Mouse (Mus musculus): ENCODE data around the gene Neurl3. TPM values are rescaled to one million over a fixed set of nuclear protein-coding genes. Genes with fewer than 3 reads are reported as not detected.

Gene Neurl3
- polyA plus RNA-seq, 1 experiment from 2014 or later, result 2.4 TPM

DNA sequence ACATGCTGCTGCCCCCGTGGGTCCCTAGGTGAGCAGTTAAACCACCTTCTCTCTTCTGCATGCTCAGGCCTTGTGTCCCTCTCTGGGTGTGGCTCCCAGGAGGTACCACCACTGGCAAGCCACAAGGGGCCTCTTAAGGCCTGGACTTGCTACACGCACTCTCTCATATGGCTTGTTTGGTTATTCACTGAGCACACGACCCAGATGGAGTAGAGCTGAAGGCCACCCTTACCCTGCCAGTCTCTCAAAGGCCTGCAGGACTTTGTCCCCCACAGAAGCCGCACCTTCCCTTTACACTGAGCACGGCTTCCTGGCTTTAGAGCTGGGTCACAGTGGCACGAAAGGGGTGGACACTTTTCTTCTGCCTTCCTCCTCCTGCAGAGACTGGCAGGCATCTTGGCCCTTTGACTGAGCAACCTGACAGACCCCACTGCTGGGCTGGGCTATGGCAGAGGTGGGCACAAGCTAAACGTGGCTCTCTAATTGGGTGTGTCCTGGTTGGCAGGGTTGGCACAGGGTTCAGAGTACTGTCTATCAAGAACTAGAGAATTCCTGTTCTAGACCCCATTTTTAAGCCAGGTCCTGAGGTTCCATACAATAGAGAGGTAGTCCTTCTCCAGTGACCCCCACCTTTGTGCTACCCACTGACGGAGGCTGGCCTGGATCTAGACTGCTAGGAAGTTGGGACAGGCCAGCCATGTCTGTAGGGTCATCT lies 2.8 kb downstream of the Neurl3 start:
- Histone ChIP-seq H3K4me3 (replicated peaks) (no peak overlapping the region), H3K9me3 (replicated peaks) (no peaks in the 10 kb centered on the region), H3K27me3 (0 out of 2 replicates have a peak, but pooled peaks cover 11% of the 10 kb centered on the region), H3K4me2 (peak overlapping the region; percentile 56; the same call in 1 of the 2 replicates), H3K9ac (no peak overlapping the region; the same call in 1 of the 2 replicates), H3K36me3 (no peaks in the 10 kb centered on the region), H3K4me1 (replicated peaks) (peaks cover 73% of the 10 kb centered on the region), H3K27ac (peak overlapping the region; percentile 6; the same call in 1 of the 2 replicates)
- 34% methylated on average over 8 of the region's 8 CpGs for WGBS (ENCODE audit: insufficient replicate concordance)
- DNase-seq, result no peak
- ATAC-seq (ENCODE audit: low read depth), result no peak

DNA sequence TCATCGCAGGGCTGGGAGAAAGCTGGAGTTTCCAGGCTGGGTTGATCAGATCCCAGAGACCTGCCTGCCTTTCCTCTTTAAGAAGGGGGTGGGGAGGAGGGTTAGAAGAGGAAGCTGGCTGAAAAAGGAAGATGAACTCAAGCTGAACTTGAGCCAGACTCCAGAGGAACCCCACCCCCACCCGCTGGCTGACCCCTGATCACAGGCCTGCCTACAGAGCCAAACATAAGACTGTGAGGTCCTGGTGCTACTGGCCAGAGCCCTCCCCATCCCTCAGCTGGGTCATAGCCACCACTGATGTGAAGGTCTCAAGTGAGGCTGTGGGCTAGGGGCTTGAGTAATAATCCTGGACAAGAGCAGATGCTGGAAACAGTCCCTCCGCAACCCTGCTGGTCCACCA lies 3.8 kb downstream of the Neurl3 start:
- H3K4me3 ChIP-seq (replicated peaks), result no peak overlapping the region
- peak overlapping the region; percentile 9; the same call in 1 of the 2 replicates for H3K4me2 ChIP-seq
- H3K4me1 ChIP-seq (replicated peaks), result peaks cover 70% of the 10 kb centered on the region
- ATAC-seq (ENCODE audit: low read depth), result peak; percentile 27; the same call in 1 of the 2 replicates
- DNase-seq, result no peak
- WGBS (ENCODE audit: insufficient replicate concordance), result 33% methylated on average over 3 of the region's 3 CpGs
- no peaks in the 10 kb centered on the region for H3K9me3 ChIP-seq (replicated peaks)
- no peak overlapping the region for H3K9ac ChIP-seq
- H3K36me3 ChIP-seq, result no peaks in the 10 kb centered on the region
- 0 out of 2 replicates have a peak, but pooled peaks cover 11% of the 10 kb centered on the region for H3K27me3 ChIP-seq
- peak overlapping the region; percentile 41; the same call in 1 of the 2 replicates for H3K27ac ChIP-seq

DNA sequence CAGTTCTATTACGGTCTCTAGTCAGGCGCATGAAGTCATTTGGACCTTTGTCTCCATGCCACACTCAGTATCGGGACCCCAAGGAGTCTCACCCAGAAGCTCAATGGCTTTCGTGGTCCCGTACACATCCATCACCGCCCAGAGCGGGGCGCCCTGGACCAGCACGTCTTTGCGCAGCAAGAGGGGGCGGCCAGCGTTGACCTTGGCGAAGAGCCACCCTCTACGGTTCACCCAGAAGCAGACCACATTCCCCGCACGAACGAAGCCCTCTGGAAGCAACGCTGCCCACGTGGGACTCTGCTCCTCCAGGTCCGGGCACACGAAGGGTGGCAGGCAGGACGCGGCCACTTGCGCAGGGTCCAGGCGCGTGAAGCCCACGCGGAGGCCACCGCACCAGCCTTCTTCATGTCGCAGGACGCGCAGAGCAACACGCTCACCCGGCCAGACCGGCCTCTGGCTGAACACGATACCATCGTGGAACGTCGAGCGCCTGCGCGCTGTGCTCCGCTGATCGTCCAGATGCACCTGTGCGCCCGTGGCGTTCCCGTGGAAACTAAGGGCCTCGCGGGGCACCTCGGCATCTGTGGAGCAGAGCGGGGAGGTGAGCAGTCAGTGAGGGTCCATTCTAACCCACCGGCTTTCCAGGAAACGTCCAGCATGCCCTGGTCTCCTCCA lies 5.2 kb downstream of the Neurl3 start:
- H3K4me1 ChIP-seq (replicated peaks), result peaks cover 70% of the 10 kb centered on the region
- no peak for ATAC-seq (ENCODE audit: low read depth)
- 74% methylated on average over 54 of the region's 54 CpGs for WGBS (ENCODE audit: insufficient replicate concordance)
- 0 out of 2 replicates have a peak, but pooled peaks cover 11% of the 10 kb centered on the region for H3K27me3 ChIP-seq
- no peak overlapping the region for H3K27ac ChIP-seq
- no peak for DNase-seq
- no peak overlapping the region for H3K4me3 ChIP-seq (replicated peaks)
- H3K36me3 ChIP-seq, result no peaks in the 10 kb centered on the region
- no peak overlapping the region for H3K4me2 ChIP-seq
- no peaks in the 10 kb centered on the region for H3K9me3 ChIP-seq (replicated peaks)
- H3K9ac ChIP-seq, result no peak overlapping the region

GRCm38 (mm10) chr1:36267595-36267994 lies 6.9 kb downstream of the Neurl3 start:
- Histone ChIP-seq H3K36me3 (no peaks in the 10 kb centered on the region), H3K27ac (no peak overlapping the region), H3K4me3 (replicated peaks) (no peak overlapping the region), H3K4me2 (no peak overlapping the region), H3K27me3 (0 out of 2 replicates have a peak, but pooled peaks cover 11% of the 10 kb centered on the region), H3K9me3 (replicated peaks) (no peaks in the 10 kb centered on the region), H3K9ac (no peak overlapping the region), H3K4me1 (replicated peaks) (peaks cover 65% of the 10 kb centered on the region)
- ATAC-seq (ENCODE audit: low read depth), result no peak
- WGBS (ENCODE audit: insufficient replicate concordance), result 88% methylated on average over 3 of the region's 3 CpGs
- no peak for DNase-seq

DNA sequence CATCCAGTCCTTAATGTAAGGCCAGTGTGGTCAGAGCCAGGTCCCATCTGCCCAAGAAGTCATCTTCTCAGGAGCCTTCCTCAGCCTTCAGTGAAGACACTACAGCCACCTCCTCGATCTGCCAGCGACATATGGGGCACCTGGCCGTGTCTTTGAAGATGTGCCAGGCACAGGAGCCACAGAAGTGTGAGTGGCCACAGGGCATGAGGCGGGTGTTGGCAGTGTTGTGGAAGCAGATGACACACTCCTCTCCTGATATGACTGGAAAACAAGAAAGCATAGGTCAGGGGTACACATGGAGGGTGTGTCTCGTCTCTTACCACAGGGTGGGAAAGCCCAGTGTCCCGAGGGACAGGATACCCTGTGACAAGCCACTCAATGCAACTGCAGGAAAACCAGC lies 8.2 kb downstream of the Neurl3 start:
- no peak overlapping the region for H3K4me3 ChIP-seq (replicated peaks)
- 56% methylated on average over 6 of the region's 6 CpGs for WGBS (ENCODE audit: insufficient replicate concordance)
- H3K4me1 ChIP-seq (replicated peaks), result peaks cover 55% of the 10 kb centered on the region
- no peaks in the 10 kb centered on the region for H3K9me3 ChIP-seq (replicated peaks)
- H3K27me3 ChIP-seq, result 0 out of 2 replicates have a peak, but pooled peaks cover 11% of the 10 kb centered on the region
- no peak overlapping the region for H3K4me2 ChIP-seq
- DNase-seq, result no peak
- no peak overlapping the region for H3K27ac ChIP-seq
- H3K9ac ChIP-seq, result no peak overlapping the region
- no peak for ATAC-seq (ENCODE audit: low read depth)
- no peaks in the 10 kb centered on the region for H3K36me3 ChIP-seq

GRCm38 (mm10) chr1:36263833-36264488 lies 10.5 kb downstream of the Neurl3 start:
- ATAC-seq (ENCODE audit: low read depth) (peak; percentile 50; the same call in 1 of the 2 replicates), DNase-seq (peak; percentile 26)
- Histone ChIP-seq H3K4me3 (replicated peaks) (peak overlapping the region; percentile 13; the same call in 1 of the 2 replicates), H3K27me3 (no peaks in the 10 kb centered on the region), H3K4me2 (peak overlapping the region; percentile 49), H3K9me3 (replicated peaks) (no peaks in the 10 kb centered on the region), H3K4me1 (replicated peaks) (peaks cover 37% of the 10 kb centered on the region), H3K9ac (no peak overlapping the region; the same call in 1 of the 2 replicates), H3K36me3 (no peaks in the 10 kb centered on the region), H3K27ac (peak overlapping the region; percentile 72)
- 5% methylated on average over 13 of the region's 13 CpGs for WGBS (ENCODE audit: insufficient replicate concordance)

DNA sequence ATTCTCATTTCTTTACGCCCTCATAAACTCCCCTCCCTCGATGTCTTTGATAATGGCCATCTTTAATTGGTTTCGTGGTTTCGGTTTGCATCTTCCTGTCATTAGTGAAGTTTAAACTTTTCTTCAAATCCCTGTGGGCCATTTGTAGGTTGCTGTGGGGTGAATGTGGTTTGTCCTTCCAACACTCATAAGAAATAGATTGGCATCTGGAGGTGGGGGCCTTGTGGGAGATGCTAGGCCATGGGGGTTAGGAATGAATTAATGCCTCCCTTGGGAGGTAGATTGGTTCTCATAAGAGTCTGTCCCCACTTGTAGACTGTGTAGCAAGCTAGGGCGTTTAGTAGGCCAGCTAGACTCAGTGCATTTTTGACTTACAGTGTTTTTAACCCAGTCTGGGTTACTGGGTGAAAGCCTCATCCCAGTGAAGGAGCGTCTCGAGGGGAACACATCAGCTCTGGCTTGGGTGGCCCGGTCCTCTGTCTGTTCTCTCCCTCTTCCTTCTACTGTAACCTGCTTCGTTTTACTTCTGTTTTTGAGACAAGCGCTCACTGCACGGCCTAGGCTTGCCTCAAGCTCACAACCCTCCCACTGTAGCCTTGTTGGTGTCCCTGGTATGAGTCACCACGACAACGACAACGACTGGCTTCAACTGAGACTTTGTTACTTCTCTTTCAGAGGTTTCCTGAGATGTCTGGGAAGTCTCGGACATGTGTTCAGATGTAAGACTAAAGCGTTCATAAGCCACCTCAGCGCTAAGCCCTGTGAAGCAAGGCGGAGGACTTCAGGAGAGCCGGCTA lies 12.6 kb downstream of the Neurl3 start:
- H3K36me3 ChIP-seq, result no peaks in the 10 kb centered on the region
- peak; percentile 51; the same call in 1 of the 2 replicates for ATAC-seq (ENCODE audit: low read depth)
- no peaks in the 10 kb centered on the region for H3K9me3 ChIP-seq (replicated peaks)
- H3K27me3 ChIP-seq, result no peaks in the 10 kb centered on the region
- H3K27ac ChIP-seq, result no peak overlapping the region; the same call in 1 of the 2 replicates
- H3K9ac ChIP-seq, result no peak overlapping the region
- no peak for DNase-seq
- no peak overlapping the region for H3K4me3 ChIP-seq (replicated peaks)
- peaks cover 36% of the 10 kb centered on the region for H3K4me1 ChIP-seq (replicated peaks)
- WGBS (ENCODE audit: insufficient replicate concordance), result 35% methylated on average over 19 of the region's 19 CpGs
- no peak overlapping the region for H3K4me2 ChIP-seq

- no peak for ATAC-seq (ENCODE audit: low read depth)
- 82% methylated on average over 1 of the region's 1 CpGs for WGBS (ENCODE audit: insufficient replicate concordance)
These were observed 14.1 kb downstream of the Neurl3 start for GRCm38 (mm10) chr1:36260418-36260817.

DNA sequence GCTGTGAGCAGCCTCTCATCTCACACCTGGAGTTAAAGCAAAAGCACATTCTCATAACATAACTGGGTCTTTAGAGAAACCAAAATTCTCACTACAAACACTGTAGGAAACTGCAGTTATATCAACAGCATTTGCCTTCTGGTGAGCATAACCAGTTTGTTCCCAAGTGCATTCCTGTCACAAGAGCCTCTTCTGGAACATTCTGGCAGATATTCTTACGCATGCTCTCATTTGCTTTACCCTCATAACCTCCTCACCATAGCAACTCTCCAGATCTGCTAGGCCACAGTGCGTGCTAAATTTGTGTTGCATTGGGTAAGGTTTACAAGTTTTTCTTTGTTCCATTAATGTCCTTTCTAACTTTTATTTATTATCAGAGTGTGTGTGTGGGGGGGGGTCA lies 15.2 kb downstream of the Neurl3 start:
- Histone ChIP-seq H3K4me2 (no peak overlapping the region), H3K9ac (no peak overlapping the region), H3K27ac (no peak overlapping the region), H3K4me3 (replicated peaks) (no peak overlapping the region), H3K27me3 (peaks cover 17% of the 10 kb centered on the region), H3K36me3 (no peaks in the 10 kb centered on the region), H3K9me3 (replicated peaks) (peaks cover 5% of the 10 kb centered on the region; the same call in 1 of the 2 replicates), H3K4me1 (replicated peaks) (peaks cover 21% of the 10 kb centered on the region)
- DNase-seq (no peak), ATAC-seq (ENCODE audit: low read depth) (no peak)
- WGBS (ENCODE audit: insufficient replicate concordance), result 80% methylated on average over 2 of the region's 2 CpGs

More at GRCm38 (mm10) chr1:36260418-36260817, 14.1 kb downstream of the Neurl3 start:
- Histone ChIP-seq H3K27ac (no peak overlapping the region), H3K36me3 (no peaks in the 10 kb centered on the region), H3K4me1 (replicated peaks) (peaks cover 26% of the 10 kb centered on the region), H3K9me3 (replicated peaks) (peaks cover 5% of the 10 kb centered on the region; the same call in 1 of the 2 replicates), H3K9ac (no peak overlapping the region), H3K27me3 (peaks cover 6% of the 10 kb centered on the region; the same call in 1 of the 2 replicates), H3K4me3 (replicated peaks) (no peak overlapping the region), H3K4me2 (no peak overlapping the region)
- no peak for DNase-seq

DNA sequence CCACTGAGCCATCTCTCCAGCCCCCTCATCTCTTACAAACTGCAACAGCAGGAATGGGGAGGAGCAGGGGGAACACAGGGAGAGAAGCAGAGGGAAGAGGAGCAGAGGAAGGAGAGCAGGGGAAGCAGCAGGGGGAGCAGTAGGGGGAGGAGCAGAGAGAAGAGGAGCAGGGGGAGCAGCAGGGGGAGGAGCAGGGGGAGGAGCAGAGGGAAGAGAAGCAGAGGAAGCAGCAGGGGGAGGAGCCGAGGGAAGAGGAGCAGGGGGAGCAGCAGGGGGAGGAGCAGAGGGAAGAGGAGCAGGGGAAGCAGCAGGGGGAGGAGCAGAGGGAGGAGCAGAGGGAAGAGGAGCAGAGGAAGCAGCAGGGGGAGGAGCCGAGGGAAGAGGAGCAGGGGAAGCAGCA lies 15.8 kb downstream of the Neurl3 start:
- ATAC-seq (ENCODE audit: low read depth), result no peak
- 32% methylated on average over 2 of the region's 2 CpGs for WGBS (ENCODE audit: insufficient replicate concordance)

More for the DNA sequence above, 15.8 kb downstream of the Neurl3 start:
- peaks cover 5% of the 10 kb centered on the region; the same call in 1 of the 2 replicates for H3K9me3 ChIP-seq (replicated peaks)
- no peak overlapping the region for H3K4me3 ChIP-seq (replicated peaks)
- H3K27me3 ChIP-seq, result peaks cover 22% of the 10 kb centered on the region
- no peak overlapping the region for H3K27ac ChIP-seq
- no peak for DNase-seq
- H3K36me3 ChIP-seq, result no peaks in the 10 kb centered on the region
- H3K4me2 ChIP-seq, result no peak overlapping the region
- H3K4me1 ChIP-seq (replicated peaks), result peaks cover 15% of the 10 kb centered on the region
- H3K9ac ChIP-seq, result no peak overlapping the region

Measured in liver, embryonic 13.5 days (tissue).